Mouse (Mus musculus) lung, postnatal 0 days (tissue): ENCODE measurements around the gene Gps1. TPM values are rescaled to one million over a fixed set of nuclear protein-coding genes. Genes with fewer than 3 reads are reported as not detected.

Experiments
- ATAC-seq: fragments of 200-750 bp; cut with Nextera tagmentation; 2 replicates; pipeline ENCODE4 v1.8.0; 2017; ENCODE audit warnings: moderate library complexity
- DNase-seq: peaks from one replicate; pipeline ENCODE4 v3.0.0-alpha.2; 2016; ENCODE audit warnings: low spot score
- H3K27ac ChIP-seq: fragments of 300-500 bp; sonication (generic); 2 replicates; pipeline ENCODE4 v1.5.1; 2014; ENCODE audit warnings: antibody characterized with exemption, mild to moderate bottlenecking, low read length, mixed read lengths
- H3K27me3 ChIP-seq: fragments of 300-500 bp; sonication (generic); replicated peaks from 2 replicates; pipeline ENCODE4 v1.6.1; 2014; ENCODE audit warnings: low read length, mixed read lengths; ENCODE audit not compliant: insufficient read depth
- H3K36me3 ChIP-seq: fragments of 300-500 bp; sonication (generic); 2 replicates; pipeline ENCODE4 v1.6.1; 2014; ENCODE audit warnings: low read length, mixed read lengths; ENCODE audit not compliant: insufficient read depth
- H3K4me1 ChIP-seq: fragments of 300-500 bp; sonication (generic); 2 replicates; pipeline ENCODE4 v1.6.1; 2014; ENCODE audit warnings: antibody characterized with exemption, low read depth, low read length, mixed read lengths; ENCODE audit not compliant: insufficient read depth
- H3K4me2 ChIP-seq: fragments of 300-500 bp; sonication (generic); replicated peaks from 2 replicates; pipeline ENCODE4 v1.6.1; 2014; ENCODE audit warnings: low read depth, mild to moderate bottlenecking, low read length, moderate library complexity, mixed read lengths
- H3K4me3 ChIP-seq: fragments of 300-500 bp; sonication (generic); 2 replicates; pipeline ENCODE4 v1.5.1; 2014; ENCODE audit warnings: low read depth, low read length
- H3K9ac ChIP-seq: fragments of 300-500 bp; sonication (generic); replicated peaks from 2 replicates; pipeline ENCODE4 v1.6.1; 2014; ENCODE audit warnings: low read depth, mild to moderate bottlenecking
- H3K9me3 ChIP-seq: fragments of 300-500 bp; sonication (generic); 2 replicates; pipeline ENCODE4 v1.6.1; 2016; ENCODE audit warnings: low read length, mixed read lengths
- CTCF ChIP-seq: IDR thresholded peaks from 2 replicates; pipeline ENCODE4 v1.5.1; 2016; ENCODE audit warnings: antibody characterized with exemption, mild to moderate bottlenecking
- EP300 ChIP-seq: IDR thresholded peaks from 2 replicates; pipeline ENCODE4 v1.6.1; 2016; ENCODE audit warnings: antibody characterized with exemption, mild to moderate bottlenecking, control low read depth
- WGBS: fragments of 180-500 bp; shearing (Covaris S2); extraction: QIAGEN DNeasy Blood & Tissue Kit; methylation state at CpG from one replicate; pipeline ENCODE4 v1.1.7; 2014; 5-methylcytosine and 5-hydroxymethylcytosine counted together
- polyA plus RNA-seq: library from polyadenylated mRNA; unstranded; fragments of >200 nt; fragmentation: Nextera tagmentation; extraction: Ambion mirVana; gene quantifications from 2 replicates; pipeline ENCODE4 v1.2.1, GENCODE M21; 2015

Gene Gps1
- polyA plus RNA-seq, 1 experiment from 2014 or later = 131 TPM

GRCm38 (mm10) chr11:120804274-120804673, 20.2 kb downstream of the Gps1 start:
- no peak for ATAC-seq
- H3K4me2 ChIP-seq = no peak overlapping the region
- DNase-seq = no peak
- H3K9me3 ChIP-seq = no peaks in the 10 kb centered on the region
- WGBS = 78% methylated on average over 7 of the region's 7 CpGs
- H3K27me3 ChIP-seq = no peaks in the 10 kb centered on the region
- no peak overlapping the region for H3K4me3 ChIP-seq
- H3K4me1 ChIP-seq = no peaks in the 10 kb centered on the region
- H3K9ac ChIP-seq = no peak overlapping the region
- H3K27ac ChIP-seq = no peak overlapping the region
- peaks cover 28% of the 10 kb centered on the region for H3K36me3 ChIP-seq
- TF ChIP-seq EP300 = no peak
- TF ChIP-seq CTCF = no peak

- TF ChIP-seq EP300 (no peak), CTCF (no peak)
- Histone ChIP-seq H3K9me3 (no peaks in the 10 kb centered on the region), H3K4me2 (no peak overlapping the region), H3K4me1 (no peaks in the 10 kb centered on the region), H3K4me3 (no peak overlapping the region), H3K9ac (no peak overlapping the region), H3K27ac (no peak overlapping the region), H3K36me3 (peaks cover 33% of the 10 kb centered on the region), H3K27me3 (no peaks in the 10 kb centered on the region)
- no peak for ATAC-seq
- no peak for DNase-seq
- 57% methylated on average over 4 of the region's 4 CpGs for WGBS
Observed at GRCm38 (mm10) chr11:120804769-120805168, 20.7 kb downstream of the Gps1 start.

DNA sequence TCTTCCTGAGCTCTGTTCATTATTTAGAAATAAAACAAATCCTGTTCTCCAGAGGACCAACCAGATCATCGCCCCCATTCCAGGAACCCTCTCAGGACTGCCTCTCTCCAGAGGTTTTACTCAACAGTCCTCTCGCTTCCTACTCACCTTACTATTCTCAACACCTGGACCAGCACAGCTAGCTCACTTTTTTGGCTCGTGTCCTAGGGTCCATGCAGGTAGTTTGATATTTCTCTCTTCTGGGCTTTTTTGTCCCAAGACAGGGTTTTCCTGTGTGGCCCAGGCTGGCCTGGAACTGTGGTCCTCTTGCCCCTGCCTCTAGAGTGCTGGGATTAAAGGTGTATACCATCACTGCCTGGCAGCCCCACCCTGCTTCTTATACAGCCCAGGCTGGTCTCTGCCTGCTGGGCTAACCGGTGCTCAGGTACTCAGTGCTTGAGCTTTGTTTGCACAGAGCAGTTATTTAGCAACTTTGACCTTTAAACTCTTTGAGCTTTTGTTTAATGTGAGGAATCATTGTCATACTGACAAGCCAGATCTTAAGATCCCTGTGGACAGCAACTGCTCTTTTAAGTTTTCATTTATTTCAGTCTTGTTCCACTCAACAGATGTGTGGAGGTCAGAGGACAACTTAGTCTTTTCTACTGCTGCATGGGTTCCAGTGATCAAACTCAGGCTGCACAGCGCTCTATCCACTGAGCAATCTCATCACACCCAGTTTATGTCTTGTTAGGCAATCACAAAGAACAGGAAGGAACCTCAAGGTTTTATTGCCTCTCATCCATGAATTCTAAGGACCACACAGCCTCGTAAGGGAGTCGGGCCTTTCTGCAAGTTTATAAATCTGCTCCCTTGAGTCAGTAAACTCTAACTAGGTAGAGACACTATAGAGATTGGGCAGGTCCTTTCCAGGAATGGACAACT, 21.6 kb downstream of the Gps1 start:
- H3K36me3 ChIP-seq = peaks cover 41% of the 10 kb centered on the region

DNA sequence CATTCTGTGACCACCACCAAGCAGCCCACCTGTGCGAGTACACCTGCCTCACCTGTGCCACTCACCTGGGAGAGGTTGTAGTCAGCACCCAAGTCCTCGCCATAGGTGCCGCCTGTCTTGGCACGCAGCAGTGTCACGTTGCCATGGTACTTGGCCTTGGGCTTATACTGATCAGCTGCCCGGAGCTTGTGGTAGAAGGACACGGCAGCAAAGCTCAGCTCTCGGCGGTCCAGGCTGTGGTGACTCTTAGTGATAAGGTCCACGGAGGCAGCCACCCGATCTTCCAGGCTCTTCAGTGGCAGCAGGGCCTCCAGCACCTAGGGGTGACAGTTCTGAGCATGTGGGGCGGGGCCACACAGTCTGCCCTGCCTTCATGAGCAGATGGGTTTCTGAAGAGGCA, 23.9 kb downstream of the Gps1 start:
- DNase-seq (no peak), ATAC-seq (no peak)
- H3K27me3 ChIP-seq = no peaks in the 10 kb centered on the region
- no peak overlapping the region for H3K4me3 ChIP-seq
- H3K36me3 ChIP-seq = peaks cover 62% of the 10 kb centered on the region
- TF ChIP-seq CTCF (no peak), EP300 (no peak)
- 86% methylated on average over 12 of the region's 12 CpGs for WGBS
- H3K4me2 ChIP-seq = no peak overlapping the region
- H3K9me3 ChIP-seq = no peaks in the 10 kb centered on the region
- no peak overlapping the region for H3K9ac ChIP-seq
- H3K4me1 ChIP-seq = no peaks in the 10 kb centered on the region
- H3K27ac ChIP-seq = no peak overlapping the region

More for the DNA sequence above, 21.6 kb downstream of the Gps1 start:
- Histone ChIP-seq H3K9ac (no peak overlapping the region), H3K4me2 (no peak overlapping the region), H3K4me1 (no peaks in the 10 kb centered on the region), H3K4me3 (no peak overlapping the region), H3K27ac (no peak overlapping the region), H3K27me3 (no peaks in the 10 kb centered on the region), H3K9me3 (no peaks in the 10 kb centered on the region)
- ATAC-seq = no peak
- TF ChIP-seq EP300 (no peak), CTCF (no peak)
- no peak for DNase-seq
- WGBS = 79% methylated on average over 7 of the region's 7 CpGs

DNA sequence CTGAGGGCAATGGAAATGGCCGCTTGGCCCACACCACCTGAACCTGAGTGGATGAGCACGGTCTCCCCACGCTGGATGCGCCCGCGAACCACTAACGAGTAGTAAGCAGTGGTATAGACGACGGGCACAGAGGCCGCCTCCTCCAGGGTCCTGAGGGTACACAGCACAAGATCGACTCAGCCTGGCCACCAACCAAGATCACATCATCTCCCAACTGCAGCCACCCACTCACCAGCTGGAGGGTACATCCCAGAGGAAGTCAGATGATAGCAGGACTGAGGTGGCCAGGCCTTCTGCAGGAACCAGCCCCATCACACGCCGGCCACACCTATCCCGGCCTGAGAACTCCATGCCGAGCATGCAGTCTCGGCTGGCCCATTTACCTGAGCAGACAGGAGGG, 28.0 kb downstream of the Gps1 start:
- DNase-seq = no peak

GRCm38 (mm10) chr11:120817358-120817757, 33.3 kb downstream of the Gps1 start:
- 81% methylated on average over 6 of the region's 6 CpGs for WGBS
- no peak for ATAC-seq
- DNase-seq = no peak
- no peak overlapping the region for H3K9ac ChIP-seq
- H3K4me1 ChIP-seq = peaks cover 3% of the 10 kb centered on the region; the same call in 1 of the 2 replicates
- no peaks in the 10 kb centered on the region for H3K27me3 ChIP-seq
- H3K27ac ChIP-seq = no peak overlapping the region
- H3K9me3 ChIP-seq = no peaks in the 10 kb centered on the region
- H3K4me3 ChIP-seq = no peak overlapping the region
- H3K36me3 ChIP-seq = peaks cover 70% of the 10 kb centered on the region
- H3K4me2 ChIP-seq = no peak overlapping the region
- TF ChIP-seq CTCF (no peak), EP300 (no peak)

More for the DNA sequence above, 28.0 kb downstream of the Gps1 start:
- Histone ChIP-seq H3K4me2 (no peak overlapping the region), H3K27me3 (no peaks in the 10 kb centered on the region), H3K4me3 (no peak overlapping the region), H3K36me3 (peaks cover 92% of the 10 kb centered on the region), H3K4me1 (no peaks in the 10 kb centered on the region), H3K9ac (no peak overlapping the region), H3K27ac (no peak overlapping the region), H3K9me3 (no peaks in the 10 kb centered on the region)
- TF ChIP-seq CTCF = no peak
- no peak for TF ChIP-seq EP300
- 91% methylated on average over 16 of the region's 16 CpGs for WGBS
- ATAC-seq = no peak
